8 mouse cellular contexts compared by ENCODE assay signal in the genomic region with DNA sequence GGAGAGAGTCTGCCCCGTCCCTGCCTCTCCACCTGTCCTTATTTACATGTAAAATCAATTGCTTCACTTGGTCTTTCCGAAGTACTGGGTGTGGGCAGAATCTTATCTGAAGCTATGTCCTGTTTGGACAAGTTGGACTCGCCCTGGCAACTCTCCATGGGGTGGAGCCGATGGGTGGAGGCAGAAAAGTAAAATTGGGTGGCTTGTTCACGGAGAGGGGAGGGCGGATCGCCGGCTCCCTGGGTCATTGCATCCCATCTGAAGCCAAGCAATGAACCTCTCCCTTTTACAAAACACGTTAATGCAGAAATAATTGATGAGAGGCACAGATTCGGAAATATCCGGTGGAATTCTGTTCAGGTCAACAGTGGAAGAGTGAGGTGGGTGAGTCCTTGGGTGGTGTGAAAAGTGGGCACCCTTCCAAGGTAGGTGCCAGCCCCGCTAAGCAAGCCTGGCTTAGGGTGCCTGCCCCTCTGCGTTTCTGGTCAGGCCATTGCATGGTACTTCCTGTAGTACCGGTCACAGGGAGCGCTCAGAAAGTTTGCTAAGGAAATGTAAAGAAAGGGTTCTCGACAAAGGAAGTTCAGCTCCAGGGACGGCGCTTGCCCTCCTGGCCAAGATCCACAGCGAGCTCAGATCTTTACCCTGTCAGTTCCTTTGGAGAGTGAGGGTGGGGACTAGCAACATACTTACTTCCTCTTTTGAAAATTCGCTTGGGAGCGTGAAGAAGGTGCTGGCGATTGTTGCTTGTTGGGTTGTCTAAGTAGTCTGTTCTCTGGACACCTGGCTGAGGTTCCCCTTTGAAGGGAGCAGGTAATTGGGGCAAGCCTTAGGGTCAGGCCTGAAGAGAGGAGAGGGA. TPM values are rescaled to one million over a fixed set of nuclear protein-coding genes. Genes with fewer than 3 reads are reported as not detected.
DNase-seq lines count a peak whose midpoint lies in the region; ATAC-seq lines count a peak whose summit lies in the region.

No protein-coding gene starts in this region.

- H3K27me3 ChIP-seq in embryonic facial prominence, embryonic 12.5 days: no peaks in the 10 kb centered on the region
- H3K27me3 ChIP-seq in heart, embryonic 11.5 days (ENCODE audit: control insufficient read depth, insufficient read depth, low read length): no peaks in the 10 kb centered on the region
- no peaks in the 10 kb centered on the region for H3K27me3 ChIP-seq in kidney, embryonic 14.5 days (ENCODE audit: control insufficient read depth, insufficient read depth, low read length)

- ATAC-seq in embryonic facial prominence, embryonic 12.5 days (ENCODE audit: insufficient number of reproducible peaks, insufficient read depth, low FRiP score, low TSS enrichment): 0 out of 2 replicates have a peak, but pooled peaks have one; percentile 18
- ATAC-seq in heart, embryonic 11.5 days (replicated peaks; ENCODE audit: insufficient number of reproducible peaks, low FRiP score, low TSS enrichment): peak; percentile 76
- ATAC-seq in kidney, embryonic 14.5 days (ENCODE audit: low FRiP score, low TSS enrichment): peak; percentile 8; the same call in 1 of the 2 replicates

- peak overlapping the region; percentile 7; the same call in 1 of the 2 replicates for H3K4me3 ChIP-seq in embryonic facial prominence, embryonic 12.5 days
- H3K4me3 ChIP-seq in heart, embryonic 11.5 days (ENCODE audit: low read depth, low read length): peak overlapping the region; percentile 39
- H3K4me3 ChIP-seq in kidney, embryonic 14.5 days (ENCODE audit: low read length): peak overlapping the region; percentile 4; the same call in 1 of the 2 replicates

- DNase-seq in layer of hippocampus, adult 9-11 months: peak; percentile 48
- no peak for DNase-seq in layer of hippocampus, postnatal 36 days
- DNase-seq in lung, postnatal 14 days: peak; percentile 95
- DNase-seq in ovary, postnatal 14 days (ENCODE audit: low spot score): peak; percentile 78
- peak; percentile 84 to 89 for DNase-seq in urinary bladder, postnatal 4 days (ENCODE audit: low spot score in 2 of 2)

- 0 out of 2 replicates have a peak, but pooled peaks cover 11% of the 10 kb centered on the region for H3K36me3 ChIP-seq in embryonic facial prominence, embryonic 12.5 days
- H3K36me3 ChIP-seq in heart, embryonic 11.5 days (ENCODE audit: control insufficient read depth, insufficient read depth, low read length): peaks cover 10% of the 10 kb centered on the region
- peaks cover 10% of the 10 kb centered on the region; the same call in 1 of the 2 replicates for H3K36me3 ChIP-seq in kidney, embryonic 14.5 days (ENCODE audit: control insufficient read depth, insufficient read depth, low read length)

- peak overlapping the region; percentile 44 for H3K4me2 ChIP-seq in embryonic facial prominence, embryonic 12.5 days (replicated peaks)
- peak overlapping the region; percentile 56 for H3K4me2 ChIP-seq in heart, embryonic 11.5 days
- H3K4me2 ChIP-seq in kidney, embryonic 14.5 days (replicated peaks; ENCODE audit: low read depth, low read length): peak overlapping the region; percentile 38

- peaks cover 70% of the 10 kb centered on the region for H3K4me1 ChIP-seq in embryonic facial prominence, embryonic 12.5 days
- H3K4me1 ChIP-seq in heart, embryonic 11.5 days (ENCODE audit: control insufficient read depth, insufficient read depth, low read length): peaks cover 77% of the 10 kb centered on the region
- peaks cover 68% of the 10 kb centered on the region for H3K4me1 ChIP-seq in kidney, embryonic 14.5 days (ENCODE audit: control insufficient read depth, insufficient read depth, low read length)

- no peaks in the 10 kb centered on the region for H3K9me3 ChIP-seq in embryonic facial prominence, embryonic 12.5 days
- H3K9me3 ChIP-seq in heart, embryonic 11.5 days (replicated peaks; ENCODE audit: control insufficient read depth, low read length): no peaks in the 10 kb centered on the region
- H3K9me3 ChIP-seq in kidney, embryonic 14.5 days (ENCODE audit: control insufficient read depth, low read length): no peaks in the 10 kb centered on the region

- peak overlapping the region; percentile 40 for H3K9ac ChIP-seq in embryonic facial prominence, embryonic 12.5 days
- H3K9ac ChIP-seq in heart, embryonic 11.5 days (ENCODE audit: low read depth, low read length): peak overlapping the region; percentile 68
- H3K9ac ChIP-seq in kidney, embryonic 14.5 days (ENCODE audit: low read depth, low read length): peak overlapping the region; percentile 44; the same call in 1 of the 2 replicates

- 16% methylated on average over 22 of the region's 22 CpGs for WGBS in embryonic facial prominence, embryonic 12.5 days
- WGBS in heart, embryonic 11.5 days (ENCODE audit: insufficient replicate concordance): 18% methylated on average over 22 of the region's 22 CpGs
- WGBS in kidney, embryonic 14.5 days: 12% methylated on average over 22 of the region's 22 CpGs

- H3K27ac ChIP-seq in embryonic facial prominence, embryonic 12.5 days: peak overlapping the region; percentile 95
- H3K27ac ChIP-seq in heart, embryonic 11.5 days (ENCODE audit: low read depth, low read length): peak overlapping the region; percentile 91
- H3K27ac ChIP-seq in kidney, embryonic 14.5 days (ENCODE audit: low read depth, low read length): peak overlapping the region; percentile 79

RNA-seq across cellular contexts. Expression of gene Klf3, which starts 9.2 kb away (rescaled TPM):
- total RNA-seq in layer of hippocampus, postnatal 36 days (2021): 10 to 100 TPM; 49.7 to 52.7 TPM
- polyA plus RNA-seq in embryonic facial prominence, embryonic 12.5 days (2016; fragmentation: Nextera tagmentation; extraction: Ambion mirVana): 45.2 and 50.8 TPM in 2 replicates
- polyA plus RNA-seq in heart, embryonic 11.5 days (2014; fragmentation: Nextera tagmentation; extraction: Ambion mirVana): 47.3 and 58.9 TPM in 2 replicates
- 45.1 and 78.4 TPM in 2 replicates for polyA plus RNA-seq in kidney, embryonic 14.5 days (2014; fragmentation: Nextera tagmentation; extraction: Ambion mirVana)

Comparison
In these comparisons a context has a peak if more than half of its experiments do, and no peak if none do; other contexts are left out.
1. DNase-seq: peak in layer of hippocampus, adult 9-11 months (single experiment), lung, postnatal 14 days (single experiment), ovary, postnatal 14 days (single experiment) and urinary bladder, postnatal 4 days (2 of 2); none in layer of hippocampus, postnatal 36 days (0 of 2).
2. ATAC-seq: peak in every context shown above with its lines; median percentile 76 in heart, embryonic 11.5 days; 18 in embryonic facial prominence, embryonic 12.5 days; 8 in kidney, embryonic 14.5 days.
3. Peak in every context shown above with its lines, with median percentiles within 50 percentile points of each other: H3K27ac ChIP-seq, H3K4me2 ChIP-seq, H3K4me3 ChIP-seq and H3K9ac ChIP-seq.